Mouse (Mus musculus) midbrain, embryonic 16.5 days (tissue): ENCODE results near the gene Ifnk. TPM values are rescaled to one million over a fixed set of nuclear protein-coding genes. Genes with fewer than 3 reads are reported as not detected.

Source experiments
- ATAC-seq: fragments of 200-750 bp; cut with Nextera tagmentation; 2 replicates; pipeline ENCODE4 v1.8.0; 2017; ENCODE audit warnings: moderate TSS enrichment
- H3K27ac ChIP-seq: fragments of 300-500 bp; sonication (generic); 2 replicates; pipeline ENCODE4 v1.5.1; 2014; ENCODE audit warnings: mild to moderate bottlenecking, low read length, mixed read lengths
- H3K27me3 ChIP-seq: fragments of 300-500 bp; sonication (generic); 2 replicates; pipeline ENCODE4 v1.6.1; 2014; ENCODE audit warnings: low read depth, low read length, mixed read lengths; ENCODE audit not compliant: control insufficient read depth, insufficient read depth
- H3K36me3 ChIP-seq: fragments of 300-500 bp; sonication (generic); 2 replicates; pipeline ENCODE4 v1.6.1; 2014; ENCODE audit warnings: mild to moderate bottlenecking, low read length, moderate library complexity, mixed read lengths; ENCODE audit not compliant: control insufficient read depth, insufficient read depth
- H3K4me1 ChIP-seq: fragments of 300-500 bp; sonication (generic); 2 replicates; pipeline ENCODE4 v1.6.1; 2014; ENCODE audit warnings: mild to moderate bottlenecking, low read length, mixed read lengths; ENCODE audit not compliant: control insufficient read depth, insufficient read depth
- H3K4me2 ChIP-seq: fragments of 300-500 bp; sonication (generic); 2 replicates; pipeline ENCODE4 v1.6.1; 2014; ENCODE audit warnings: mild to moderate bottlenecking, low read length, mixed read lengths
- H3K4me3 ChIP-seq: fragments of 300-500 bp; sonication (generic); 2 replicates; pipeline ENCODE4 v1.5.1; 2014; ENCODE audit warnings: low read depth, mild to moderate bottlenecking, low read length, moderate library complexity, mixed read lengths
- H3K9ac ChIP-seq: fragments of 300-500 bp; sonication (generic); 2 replicates; pipeline ENCODE4 v1.6.1; 2014; ENCODE audit warnings: low read depth, low read length, mixed read lengths
- H3K9me3 ChIP-seq: fragments of 300-500 bp; sonication (generic); replicated peaks from 2 replicates; pipeline ENCODE4 v1.6.1; 2014; ENCODE audit warnings: mild to moderate bottlenecking, low read length, mixed read lengths; ENCODE audit not compliant: control insufficient read depth, poor library complexity, severe bottlenecking
- WGBS: fragments of 180-500 bp; shearing (Covaris S2); extraction: QIAGEN DNeasy Blood & Tissue Kit; methylation state at CpG from one replicate; pipeline ENCODE4 v1.1.7; 2014; 5-methylcytosine and 5-hydroxymethylcytosine counted together
- polyA plus RNA-seq: library from polyadenylated mRNA; unstranded; fragments of >200 nt; fragmentation: Nextera tagmentation; extraction: Ambion mirVana; gene quantifications from 2 replicates; pipeline ENCODE4 v1.2.1, GENCODE M21; 2015

Ifnk gene
- polyA plus RNA-seq, 1 experiment from 2014 or later = not detected

GRCm38 (mm10) chr4:35192725-35193124, 40.9 kb downstream of the Ifnk start:
- Histone ChIP-seq H3K27me3 (no peaks in the 10 kb centered on the region), H3K4me2 (no peak overlapping the region), H3K9me3 (no peaks in the 10 kb centered on the region), H3K36me3 (peaks cover 4% of the 10 kb centered on the region; the same call in 1 of the 2 replicates), H3K27ac (no peak overlapping the region), H3K4me1 (no peaks in the 10 kb centered on the region), H3K4me3 (no peak overlapping the region), H3K9ac (no peak overlapping the region)
- peak; percentile 32; the same call in 1 of the 2 replicates for ATAC-seq
- 40% methylated on average over 7 of the region's 7 CpGs for WGBS

GRCm38 (mm10) chr4:35201700-35202099, 49.8 kb downstream of the Ifnk start:
- Histone ChIP-seq H3K4me3 (no peak overlapping the region), H3K4me1 (no peaks in the 10 kb centered on the region), H3K9me3 (no peaks in the 10 kb centered on the region), H3K36me3 (peaks cover 16% of the 10 kb centered on the region), H3K4me2 (no peak overlapping the region), H3K9ac (no peak overlapping the region), H3K27me3 (no peaks in the 10 kb centered on the region), H3K27ac (no peak overlapping the region)
- ATAC-seq = no peak
- WGBS = 98% methylated on average over 5 of the region's 5 CpGs

Other genes with a start within 250 kb of the Ifnk start
- gene Mob3b, start 5.4 kb downstream of the Ifnk start, polyA plus RNA-seq = 2.8 and 3.9 TPM in 2 replicates
- gene C9orf72, start 74.1 kb downstream of the Ifnk start, polyA plus RNA-seq = 48.0 and 55.5 TPM in 2 replicates